Mouse (Mus musculus): ENCODE results near the gene Gpx4. TPM values are rescaled to one million over a fixed set of nuclear protein-coding genes. Genes with fewer than 3 reads are reported as not detected.

Gpx4 gene
- total RNA-seq, 1 experiment from 2014 or later, result 251 TPM

- no peak for ATAC-seq (replicated peaks; ENCODE audit: insufficient number of reproducible peaks, low FRiP score, low TSS enrichment, poor library complexity, severe bottlenecking)
Measured at GRCm38 (mm10) chr10:80021320-80021641, 25.7 kb upstream of the Gpx4 start.

DNA sequence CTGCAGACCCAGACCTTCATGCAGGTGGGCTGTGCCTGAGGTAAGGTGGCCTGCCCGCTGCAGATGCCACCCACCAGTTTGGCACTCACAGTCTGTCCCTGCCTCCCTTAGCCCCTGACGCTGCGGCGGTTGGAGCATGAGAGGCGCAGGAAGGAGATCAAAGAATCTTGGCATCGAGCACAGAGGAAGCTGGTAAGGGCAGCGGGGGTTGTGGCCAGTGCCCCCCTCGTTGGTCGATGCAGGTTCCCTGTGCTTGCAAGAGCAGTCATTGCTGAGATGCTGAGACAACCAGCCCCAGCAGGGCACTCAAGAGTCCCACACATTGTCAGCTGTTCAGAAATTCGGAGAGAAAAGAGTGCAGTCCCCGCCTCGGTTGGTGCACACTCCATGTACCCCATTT, 24.8 kb upstream of the Gpx4 start:
- ATAC-seq (replicated peaks; ENCODE audit: insufficient number of reproducible peaks, low FRiP score, low TSS enrichment, poor library complexity, severe bottlenecking), result no peak

DNA sequence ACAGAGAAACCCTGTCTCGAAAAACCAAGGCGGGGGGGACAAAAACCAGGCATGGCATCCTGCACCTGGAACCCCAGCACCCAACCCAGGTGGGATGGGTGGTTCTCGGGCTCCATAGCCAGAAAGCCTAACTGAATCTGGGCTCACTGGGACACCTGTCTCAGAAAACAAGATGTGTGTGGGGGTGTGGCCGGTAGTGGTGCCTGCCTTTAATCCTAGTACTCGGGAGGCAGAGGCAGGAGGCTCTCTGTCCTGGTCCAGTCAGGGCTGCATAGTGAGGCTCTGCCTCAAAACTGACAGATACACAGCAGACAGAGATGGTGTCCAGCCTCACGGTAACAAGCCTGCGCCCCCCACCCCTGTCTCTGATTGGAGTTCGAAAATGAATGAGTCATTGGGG, 24.2 kb upstream of the Gpx4 start:
- ATAC-seq (replicated peaks; ENCODE audit: insufficient number of reproducible peaks, low FRiP score, low TSS enrichment, poor library complexity, severe bottlenecking), result no peak

GRCm38 (mm10) chr10:80023758-80024157, 23.2 kb upstream of the Gpx4 start:
- no peak for ATAC-seq (replicated peaks; ENCODE audit: insufficient number of reproducible peaks, low FRiP score, low TSS enrichment, poor library complexity, severe bottlenecking)

DNA sequence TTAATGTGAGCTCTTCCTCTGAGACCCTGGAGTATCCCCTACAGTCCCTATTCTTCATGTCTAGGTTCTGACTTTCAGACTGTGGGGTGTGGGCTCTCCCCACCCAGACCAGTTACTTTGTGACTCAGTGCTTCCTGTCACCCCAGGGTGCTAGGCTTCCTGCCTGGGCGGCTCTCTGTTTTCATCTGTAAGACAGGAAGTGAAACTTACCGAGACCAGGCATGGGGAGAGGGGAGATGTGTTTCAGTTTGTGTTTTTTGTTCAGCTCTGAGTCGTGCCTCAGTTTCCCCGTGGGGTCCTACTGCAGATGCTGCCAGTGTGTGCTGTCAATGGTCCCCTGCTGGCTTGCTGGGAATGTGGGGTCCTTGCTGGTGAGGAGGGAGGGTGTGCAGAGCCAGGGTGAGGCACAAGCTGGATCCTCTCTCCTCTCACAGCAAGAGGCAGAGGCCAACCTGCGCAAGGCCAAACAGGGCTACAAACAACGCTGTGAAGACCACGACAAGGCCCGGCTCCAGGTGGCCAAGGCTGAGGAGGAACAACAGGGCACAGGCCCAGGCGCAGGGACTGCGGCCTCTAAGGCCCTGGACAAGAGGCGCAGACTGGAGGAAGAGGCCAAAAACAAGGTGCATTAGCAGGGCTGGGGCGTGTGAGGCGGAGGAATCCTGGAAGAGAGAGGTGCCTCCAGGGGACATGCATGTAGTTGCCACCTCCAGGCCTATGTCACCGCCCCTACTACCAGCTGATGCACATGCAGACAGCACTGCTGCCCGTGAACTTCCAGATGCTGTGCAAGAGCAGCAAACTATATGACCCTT, 22.5 kb upstream of the Gpx4 start:
- peak; percentile 69 for ATAC-seq (replicated peaks; ENCODE audit: insufficient number of reproducible peaks, low FRiP score, low TSS enrichment, poor library complexity, severe bottlenecking)

- no peak for ATAC-seq (replicated peaks; ENCODE audit: insufficient number of reproducible peaks, low FRiP score, low TSS enrichment, poor library complexity, severe bottlenecking)
Measured at GRCm38 (mm10) chr10:80025044-80025347, 22.0 kb upstream of the Gpx4 start.

DNA sequence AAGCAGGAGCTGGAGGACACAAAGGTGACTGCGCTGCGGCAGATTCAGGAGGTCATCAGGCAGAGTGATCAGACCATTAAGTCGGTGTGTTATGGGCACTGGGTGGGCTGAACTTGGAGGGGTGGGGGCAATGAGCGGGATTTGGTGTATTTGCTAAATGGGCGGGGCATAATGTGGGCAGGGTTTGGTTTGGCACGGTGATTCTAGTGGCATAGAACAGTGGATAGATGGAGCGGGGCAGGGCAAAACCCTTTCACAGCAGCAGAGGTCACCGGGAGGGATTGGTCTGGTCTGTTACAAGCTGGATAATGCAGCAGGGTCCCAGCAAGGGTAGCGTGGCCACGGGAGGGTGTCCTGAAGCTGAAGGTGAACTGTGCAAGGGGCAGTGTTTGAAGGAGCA, 21.5 kb upstream of the Gpx4 start:
- ATAC-seq (replicated peaks; ENCODE audit: insufficient number of reproducible peaks, low FRiP score, low TSS enrichment, poor library complexity, severe bottlenecking), result no peak

GRCm38 (mm10) chr10:80025889-80026288, 21.1 kb upstream of the Gpx4 start:
- no peak for ATAC-seq (replicated peaks; ENCODE audit: insufficient number of reproducible peaks, low FRiP score, low TSS enrichment, poor library complexity, severe bottlenecking)

DNA sequence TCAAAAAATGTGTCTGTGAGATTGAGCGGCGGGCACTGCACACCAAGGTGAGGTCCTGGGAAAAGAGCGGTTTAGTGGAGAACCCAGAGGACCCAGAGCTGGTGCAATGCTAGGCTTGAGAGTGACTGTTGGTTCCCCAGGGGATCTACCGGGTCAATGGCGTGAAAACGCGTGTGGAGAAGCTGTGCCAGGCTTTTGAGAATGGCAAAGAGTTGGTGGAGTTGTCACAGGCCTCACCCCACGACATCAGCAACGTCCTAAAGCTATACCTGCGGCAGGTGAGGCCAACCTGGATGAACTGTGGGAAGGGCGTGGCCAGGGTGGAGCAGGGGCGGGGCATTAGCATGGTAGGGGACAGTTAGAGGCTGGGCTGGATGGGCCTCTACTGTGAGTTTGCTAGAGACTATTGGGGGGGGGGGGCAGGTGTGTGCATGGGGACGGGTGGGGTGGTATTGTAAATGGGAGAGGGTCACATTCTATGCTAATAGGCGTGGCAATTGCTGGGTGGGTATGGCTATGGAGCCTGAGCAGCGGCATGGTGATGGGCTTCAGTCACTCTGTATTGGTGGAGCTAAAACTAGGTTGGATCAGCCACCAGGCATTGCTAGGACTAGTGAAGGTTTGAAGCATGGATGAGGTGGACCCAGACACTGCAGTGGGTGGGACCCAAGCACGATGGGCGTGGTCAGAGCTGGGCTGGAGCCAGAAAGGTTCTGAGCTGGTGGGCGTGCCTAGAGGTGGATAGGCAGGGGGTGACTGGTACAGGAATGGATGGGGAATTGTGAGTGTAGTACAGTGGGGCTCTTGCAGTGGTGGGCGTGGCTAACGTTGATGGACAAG, 19.1 kb upstream of the Gpx4 start:
- no peak for ATAC-seq (replicated peaks; ENCODE audit: insufficient number of reproducible peaks, low FRiP score, low TSS enrichment, poor library complexity, severe bottlenecking)

DNA sequence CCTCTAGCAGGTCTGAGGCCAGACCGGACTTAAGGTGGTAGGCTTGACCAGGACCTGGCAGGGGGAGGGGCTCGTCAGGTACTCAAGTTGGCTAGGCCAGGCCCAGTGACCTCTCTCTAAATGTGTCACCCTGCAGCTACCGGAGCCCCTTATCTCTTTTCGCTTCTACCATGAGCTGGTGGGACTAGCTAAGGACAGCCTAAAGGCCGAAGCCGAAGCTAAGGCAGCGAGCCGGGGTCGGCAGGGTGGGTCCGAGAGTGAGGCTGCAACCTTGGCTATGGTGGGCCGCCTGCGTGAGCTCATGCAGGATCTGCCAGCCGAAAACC, 18.5 kb upstream of the Gpx4 start:
- no peak for ATAC-seq (replicated peaks; ENCODE audit: insufficient number of reproducible peaks, low FRiP score, low TSS enrichment, poor library complexity, severe bottlenecking)

- ATAC-seq (replicated peaks; ENCODE audit: insufficient number of reproducible peaks, low FRiP score, low TSS enrichment, poor library complexity, severe bottlenecking), result no peak
Measured at GRCm38 (mm10) chr10:80030191-80030590, 16.8 kb upstream of the Gpx4 start.

GRCm38 (mm10) chr10:80030736-80031135, 16.2 kb upstream of the Gpx4 start:
- no peak for ATAC-seq (replicated peaks; ENCODE audit: insufficient number of reproducible peaks, low FRiP score, low TSS enrichment, poor library complexity, severe bottlenecking)

- ATAC-seq (replicated peaks; ENCODE audit: insufficient number of reproducible peaks, low FRiP score, low TSS enrichment, poor library complexity, severe bottlenecking), result peak; percentile 59
Measured at GRCm38 (mm10) chr10:80032799-80033480, 14.0 kb upstream of the Gpx4 start.

DNA sequence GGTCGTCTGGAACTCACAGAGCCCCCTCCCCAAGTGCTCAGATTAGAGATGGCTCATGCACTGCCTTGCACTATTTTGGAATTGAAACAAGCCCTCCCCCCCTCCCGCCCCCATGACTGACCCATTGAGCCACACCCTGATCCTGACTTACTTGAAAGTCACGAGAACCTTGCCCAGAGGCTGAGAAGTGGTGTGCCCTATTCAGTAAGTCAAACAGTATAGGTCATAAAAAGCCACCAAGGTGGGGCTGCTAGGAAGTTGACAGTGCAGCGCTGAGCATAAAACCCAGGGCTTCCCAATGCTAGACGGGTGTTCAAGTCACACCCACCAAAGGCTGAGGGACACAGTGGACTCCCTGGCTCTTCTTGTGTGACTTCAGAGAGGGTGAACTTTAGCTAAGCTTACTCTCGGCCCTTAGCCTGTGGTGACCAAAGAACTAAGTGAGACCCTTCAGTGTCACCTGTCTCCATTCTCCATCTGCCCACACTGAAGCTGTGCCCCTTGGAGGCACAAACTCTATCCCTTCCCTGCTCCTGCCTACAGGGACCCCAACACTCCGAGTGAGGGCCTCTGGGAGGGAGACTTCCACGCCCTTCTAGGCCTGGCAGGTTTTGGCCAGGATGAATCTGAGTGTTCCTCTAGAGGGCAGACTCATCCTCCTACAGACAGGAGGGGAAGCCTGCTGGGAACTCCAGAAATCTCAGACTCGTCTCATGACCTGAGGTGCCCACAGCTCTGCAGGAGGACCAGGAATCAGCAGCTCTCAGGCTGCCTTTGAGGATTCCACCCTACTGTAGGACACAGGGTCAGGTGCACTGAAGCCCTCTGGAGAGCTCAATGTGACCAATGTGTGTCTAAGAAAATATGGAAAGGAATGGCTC, 13.2 kb upstream of the Gpx4 start:
- peak; percentile 55 for ATAC-seq (replicated peaks; ENCODE audit: insufficient number of reproducible peaks, low FRiP score, low TSS enrichment, poor library complexity, severe bottlenecking)

- ATAC-seq (replicated peaks; ENCODE audit: insufficient number of reproducible peaks, low FRiP score, low TSS enrichment, poor library complexity, severe bottlenecking), result no peak
Measured at GRCm38 (mm10) chr10:80035148-80035547, 11.8 kb upstream of the Gpx4 start.

DNA sequence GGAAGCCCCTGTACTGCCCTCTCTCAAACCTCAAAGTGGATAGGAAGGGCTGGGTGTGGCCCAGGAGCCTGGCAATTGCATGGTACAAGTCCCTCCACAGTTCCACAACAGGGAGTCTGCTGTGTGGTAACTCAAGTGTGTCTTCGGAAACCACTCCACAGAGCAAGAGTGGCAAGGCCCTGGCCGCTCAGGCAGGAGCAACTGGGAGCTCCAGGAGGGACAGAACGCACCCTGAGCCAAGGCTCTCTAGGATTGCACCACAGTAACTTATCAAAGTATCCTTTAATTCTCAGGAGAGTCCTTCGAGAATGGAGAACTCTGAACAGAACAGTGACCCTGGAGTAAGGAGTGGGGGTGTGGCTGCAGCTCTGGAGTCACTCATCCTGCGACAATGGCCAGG, 11.3 kb upstream of the Gpx4 start:
- ATAC-seq (replicated peaks; ENCODE audit: insufficient number of reproducible peaks, low FRiP score, low TSS enrichment, poor library complexity, severe bottlenecking), result no peak

GRCm38 (mm10) chr10:80036832-80037231, 10.1 kb upstream of the Gpx4 start:
- ATAC-seq (replicated peaks; ENCODE audit: insufficient number of reproducible peaks, low FRiP score, low TSS enrichment, poor library complexity, severe bottlenecking), result no peak

- ATAC-seq (replicated peaks; ENCODE audit: insufficient number of reproducible peaks, low FRiP score, low TSS enrichment, poor library complexity, severe bottlenecking), result peak; percentile 87
Measured at GRCm38 (mm10) chr10:80039559-80039979, 7.4 kb upstream of the Gpx4 start, which contains the start of gene Polr2e. Gene Polr2e (minus strand): TSS chr10:80039795.
